Mouse (Mus musculus) spleen, adult 12 weeks (tissue): ENCODE data around the gene Pcp4l1.
"Not testable (repeated sequence)": the region's sequence is repeated elsewhere in the genome, so short reads cannot be mapped to it uniquely, and the experiment has no call there.

ENCODE experiments used
- DNase-seq: peaks from one replicate; pipeline ENCODE4 v3.0.0; 2022; ENCODE audit warnings: low spot score

The Pcp4l1 gene

GRCm38 (mm10) chr1:171187851-171188700 lies 8.0 kb downstream of the Pcp4l1 start:
- DNase-seq: no peak

DNA sequence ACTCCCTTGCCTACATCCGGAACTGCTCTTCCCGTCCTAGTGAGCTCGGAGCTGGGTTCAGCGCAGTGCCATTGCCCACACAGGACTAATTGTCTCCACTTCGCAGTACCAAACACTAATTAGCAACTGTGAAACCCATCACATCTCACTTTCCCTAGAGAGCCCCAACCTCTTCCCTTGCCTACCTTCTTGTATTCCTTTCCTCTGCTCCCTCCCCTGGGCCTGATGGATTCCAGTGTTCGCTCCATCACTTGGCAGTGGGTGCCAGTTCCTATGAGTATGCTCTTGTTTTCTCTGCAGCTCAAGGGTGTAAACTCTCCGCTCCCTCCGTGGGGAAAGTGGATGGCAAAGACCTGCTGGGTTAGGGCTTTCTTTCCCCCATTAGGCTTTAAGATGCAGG lies 10.4 kb downstream of the Pcp4l1 start:
- no peak for DNase-seq

- DNase-seq: no peak
Observed at GRCm38 (mm10) chr1:171184314-171184713, 11.8 kb downstream of the Pcp4l1 start.

DNA sequence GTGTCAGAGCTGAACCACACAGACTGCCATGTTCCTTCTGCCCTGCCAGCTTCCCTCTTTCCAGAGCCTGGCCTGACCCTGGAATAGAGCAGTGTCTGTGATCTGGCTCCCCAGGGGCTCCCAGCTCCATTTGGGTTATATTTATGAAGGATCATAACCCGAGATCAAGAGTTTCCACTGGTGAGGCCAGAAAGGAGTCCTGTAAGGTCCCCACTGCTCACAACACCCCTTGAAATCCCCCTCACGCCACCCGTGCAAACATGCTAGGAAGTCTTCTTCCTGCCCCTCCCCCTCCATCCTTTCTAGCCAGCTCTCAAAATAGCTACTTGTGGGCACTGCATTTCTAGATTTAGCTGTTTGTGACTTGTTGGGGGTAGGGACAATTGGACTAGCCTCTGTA lies 12.4 kb downstream of the Pcp4l1 start:
- no peak for DNase-seq

DNA sequence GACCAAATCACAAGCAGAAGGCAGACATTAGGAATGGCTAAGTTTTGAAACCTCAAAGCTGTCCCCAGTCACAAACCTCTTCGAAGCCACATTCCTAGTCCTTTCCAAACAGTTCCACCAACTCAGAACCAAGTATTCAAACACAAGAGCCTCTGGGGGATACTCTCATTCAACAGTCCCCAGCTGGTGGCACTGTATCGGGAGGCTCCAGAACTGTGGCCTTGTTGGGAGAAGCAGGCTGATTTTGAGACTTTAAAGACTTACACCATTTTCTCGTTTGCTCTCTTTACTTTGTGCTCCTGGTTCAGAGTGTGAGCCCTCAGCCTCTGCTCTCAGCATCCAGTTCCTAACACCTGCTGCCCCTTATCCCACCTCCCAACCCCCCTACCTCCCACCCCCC lies 13.0 kb downstream of the Pcp4l1 start:
- DNase-seq: no peak

DNA sequence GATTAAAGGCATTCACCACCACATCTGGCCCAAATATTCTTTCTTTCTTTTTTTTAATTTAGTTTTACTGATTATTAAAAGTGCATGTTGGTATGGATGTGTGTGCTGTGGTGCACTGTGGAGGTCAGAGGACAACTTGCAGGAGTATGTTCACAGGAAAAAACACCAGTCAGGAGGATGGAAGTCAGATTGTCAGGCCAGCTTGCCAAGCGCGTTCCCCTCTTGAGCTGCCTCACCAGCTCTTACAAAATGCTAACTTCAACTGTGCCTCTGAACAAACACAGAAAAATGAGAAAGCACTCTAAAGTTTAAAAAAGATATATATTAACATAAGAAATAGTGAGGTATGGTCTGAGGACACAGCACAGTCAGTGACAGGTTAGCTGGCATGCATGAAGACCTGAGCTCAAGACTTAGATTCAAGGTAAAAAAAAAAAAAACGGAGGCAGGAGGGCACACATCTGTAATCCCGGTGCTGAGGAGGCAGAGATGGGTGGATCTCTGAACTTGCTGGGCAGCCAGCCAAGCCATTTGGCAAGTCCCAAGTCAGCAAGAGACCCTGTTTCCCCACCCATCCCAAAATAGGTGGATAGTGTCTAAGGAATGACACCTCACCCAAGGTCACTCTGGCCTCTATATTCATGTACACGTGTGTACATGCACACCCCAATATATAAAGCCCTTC lies 16.4 kb downstream of the Pcp4l1 start:
- no peak for DNase-seq

GRCm38 (mm10) chr1:171172779-171173178 lies 23.3 kb downstream of the Pcp4l1 start:
- DNase-seq: no peak

- DNase-seq: no peak
Observed at GRCm38 (mm10) chr1:171171138-171171537, 24.9 kb downstream of the Pcp4l1 start.

GRCm38 (mm10) chr1:171169913-171170312 lies 26.2 kb downstream of the Pcp4l1 start:
- no peak for DNase-seq

GRCm38 (mm10) chr1:171168906-171169305 lies 27.2 kb downstream of the Pcp4l1 start:
- DNase-seq: no peak

DNA sequence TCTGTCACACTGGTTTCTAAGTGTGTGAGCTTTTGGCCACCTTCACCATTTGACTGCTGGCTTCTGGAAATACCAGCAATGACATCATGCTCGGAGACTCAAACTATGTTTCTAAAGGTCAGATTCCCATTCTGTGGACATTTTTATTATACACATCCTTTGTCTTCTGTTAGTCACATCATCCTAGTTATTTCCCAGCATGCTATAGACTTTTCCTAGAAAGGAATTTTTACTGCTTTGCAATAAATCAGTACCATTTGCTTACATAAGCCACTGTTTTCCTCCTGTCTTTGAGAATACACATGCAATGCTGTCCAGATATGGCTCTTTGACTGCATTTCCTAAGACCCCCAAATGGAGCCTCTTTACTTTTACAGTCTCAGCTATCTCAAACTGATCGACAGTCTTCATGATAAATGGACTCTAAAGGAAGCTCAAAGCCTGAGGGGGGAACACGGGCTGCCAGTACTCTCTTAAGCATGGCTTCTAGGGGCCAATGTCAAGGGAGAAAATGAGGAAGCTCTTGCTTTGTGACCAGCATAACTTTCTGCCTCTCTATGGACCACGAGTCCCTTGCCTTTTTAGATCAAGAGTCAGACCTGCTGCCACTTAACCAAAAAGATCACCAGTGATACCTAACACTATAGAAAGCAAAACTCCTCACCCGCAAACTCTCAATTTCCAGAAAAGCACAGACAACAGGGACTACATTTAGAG lies 30.3 kb downstream of the Pcp4l1 start:
- no peak for DNase-seq

- DNase-seq: no peak
Observed at GRCm38 (mm10) chr1:171164258-171164657, 31.8 kb downstream of the Pcp4l1 start.

DNA sequence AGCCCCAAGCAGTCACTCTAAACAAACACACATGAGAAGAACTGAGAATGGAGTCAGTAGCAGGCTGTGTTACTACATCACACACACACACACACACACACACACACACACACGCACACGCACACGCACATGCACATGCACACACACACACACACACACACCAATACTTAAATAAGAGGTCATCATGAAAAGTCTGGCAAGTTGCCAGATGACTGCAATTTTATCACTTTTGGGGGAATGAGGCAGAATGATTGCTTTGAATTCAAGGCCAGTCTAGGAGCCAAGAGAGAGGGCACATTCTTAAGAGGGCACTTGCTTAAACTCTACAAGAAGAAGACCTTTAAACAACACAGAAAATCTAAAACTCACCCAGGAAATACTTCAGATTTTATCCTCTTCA lies 33.5 kb downstream of the Pcp4l1 start:
- DNase-seq: no peak

- DNase-seq: no peak
Observed at GRCm38 (mm10) chr1:171159485-171159975, 36.5 kb downstream of the Pcp4l1 start.

- no peak for DNase-seq
Observed at GRCm38 (mm10) chr1:171157965-171158364, 38.1 kb downstream of the Pcp4l1 start.

DNA sequence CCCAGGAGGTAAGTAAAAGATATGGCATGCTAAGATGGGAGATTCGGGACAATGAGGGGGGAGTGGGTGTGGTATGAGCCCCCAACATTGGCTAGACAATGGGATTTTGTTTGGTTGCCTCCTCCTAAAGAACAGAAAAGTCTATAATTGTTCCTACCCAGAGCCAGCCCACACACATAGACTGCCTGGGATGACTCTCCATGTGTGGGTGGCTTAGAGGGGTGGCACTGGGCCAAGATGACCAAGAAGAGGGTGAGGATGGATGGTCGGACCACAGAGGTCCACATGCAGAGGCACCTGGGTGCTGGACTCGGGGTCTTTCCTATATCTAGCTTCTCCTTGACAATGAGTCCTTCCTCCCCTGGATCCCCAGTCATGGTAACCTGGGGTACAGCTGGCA lies 39.4 kb downstream of the Pcp4l1 start:
- DNase-seq: no peak

DNA sequence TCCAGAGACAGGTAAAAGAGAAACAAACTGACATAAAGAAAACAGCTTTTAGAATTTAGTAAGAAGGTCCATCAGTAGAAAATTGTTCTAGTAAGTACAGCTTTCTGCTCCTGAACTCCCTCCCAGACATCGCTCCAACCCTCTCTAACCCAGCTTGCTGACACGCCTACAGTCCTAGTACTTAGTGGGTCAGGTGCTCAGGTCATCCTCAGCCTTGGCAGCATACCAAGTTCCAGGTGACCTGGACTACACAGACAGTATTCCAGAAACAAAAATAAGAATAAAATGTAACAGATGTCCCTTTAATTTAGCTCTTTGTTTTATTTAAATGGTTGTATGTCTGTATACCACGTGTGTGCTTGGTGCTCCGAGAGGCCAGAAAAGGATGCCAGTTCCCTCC lies 44.1 kb downstream of the Pcp4l1 start:
- no peak for DNase-seq

GRCm38 (mm10) chr1:171150838-171151391 lies 45.2 kb downstream of the Pcp4l1 start:
- DNase-seq: no peak

DNA sequence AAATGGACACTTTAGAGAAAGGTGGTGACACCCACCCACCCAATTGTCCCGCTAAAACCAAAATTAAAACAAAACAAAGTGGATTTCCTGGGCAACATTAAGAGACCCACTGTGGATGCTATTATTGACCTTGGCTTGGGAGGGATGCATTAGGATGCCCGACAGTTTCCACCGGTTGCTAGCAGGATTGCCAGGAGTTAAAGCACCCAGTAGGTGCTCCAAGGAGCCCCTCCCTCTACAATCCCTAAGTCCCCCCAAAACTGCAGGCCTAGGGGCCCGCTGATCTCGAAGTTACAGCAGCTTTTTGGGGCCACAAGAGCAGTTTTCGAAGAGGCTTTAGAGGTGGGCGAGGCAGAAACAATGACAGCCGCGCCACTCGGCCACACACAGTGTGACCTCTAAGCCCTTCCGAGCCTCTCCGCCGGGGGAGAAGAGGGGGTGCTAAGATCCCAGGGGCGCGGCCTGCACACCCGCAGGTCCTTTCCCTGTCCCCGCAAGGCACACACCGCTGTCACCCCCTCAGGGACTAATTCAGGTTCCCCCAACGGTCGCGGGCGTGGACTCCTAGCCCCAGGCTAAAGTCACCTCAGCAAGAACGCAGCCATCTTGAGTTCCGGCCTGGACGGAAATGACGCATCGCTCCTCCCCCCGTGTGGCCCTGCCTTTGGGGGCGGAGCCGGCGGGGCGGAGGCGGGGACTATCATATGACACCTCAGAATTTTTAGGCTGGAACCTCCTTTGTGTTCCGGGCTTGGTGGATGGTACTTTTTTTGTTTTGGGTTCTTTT lies 45.9 kb downstream of the Pcp4l1 start, which contains the start of the genes Sdhc and Mpz:
TSS of gene Sdhc (minus strand) at position 630 of the 787 bp plus-strand sequence.
TSS of gene Mpz (plus strand) at position 738 of the 787 bp plus-strand sequence.
- DNase-seq: peak; percentile 97

- not testable (repeated sequence) for DNase-seq
Observed at GRCm38 (mm10) chr1:171142981-171143380, 53.1 kb downstream of the Pcp4l1 start.

DNA sequence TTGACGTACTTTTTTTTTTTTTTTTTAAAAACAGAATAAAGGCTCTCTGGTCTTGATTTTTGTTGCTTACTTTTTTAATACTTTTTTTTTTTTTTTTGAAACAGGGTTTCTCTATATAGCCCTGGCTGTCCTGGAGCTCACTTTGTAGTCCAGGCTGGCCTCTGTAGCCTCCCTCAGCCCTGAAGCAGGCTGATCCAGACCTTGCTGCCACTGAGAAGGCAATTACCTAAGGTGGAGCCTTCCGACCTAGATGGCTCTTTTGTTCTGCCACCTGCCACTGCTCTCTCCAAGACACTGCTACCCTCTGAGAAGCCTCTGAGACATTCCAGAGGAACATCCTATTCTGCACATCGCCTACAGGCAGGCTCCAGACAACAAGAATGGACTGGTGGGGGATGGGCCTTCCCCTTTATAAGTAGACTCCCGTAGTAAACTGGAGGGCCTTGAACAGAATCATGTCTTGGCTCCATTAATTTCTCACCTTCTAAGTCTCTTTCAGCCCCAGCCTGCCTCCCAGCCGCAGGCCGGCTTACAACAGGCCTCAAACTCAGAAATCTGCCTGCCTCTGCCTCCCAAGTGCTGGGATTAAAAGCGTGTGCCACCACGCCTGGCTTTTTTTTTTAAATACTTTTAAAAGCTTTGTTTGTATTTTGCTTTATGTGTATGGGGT lies 58.4 kb downstream of the Pcp4l1 start:
- not testable (repeated sequence) for DNase-seq
